Mouse (Mus musculus) limb, embryonic 14.5 days (tissue): ENCODE measurements around the gene Adar. TPM values are rescaled to one million over a fixed set of nuclear protein-coding genes. Genes with fewer than 3 reads are reported as not detected.

ENCODE experiments used
- ATAC-seq: fragments of 200-750 bp; cut with Nextera tagmentation; 2 replicates; pipeline ENCODE4 v1.8.0; 2017; ENCODE audit warnings: low read depth, moderate number of reproducible peaks, moderate TSS enrichment; ENCODE audit not compliant: low FRiP score
- DNase-seq: peaks from one replicate; pipeline ENCODE4 v3.0.0-alpha.2; 2015; ENCODE audit warnings: low spot score
- H3K27ac ChIP-seq: fragments of 300-500 bp; sonication (generic); replicated peaks from 2 replicates; pipeline ENCODE4 v1.5.1; 2014; ENCODE audit warnings: low read depth, mild to moderate bottlenecking, low read length, moderate library complexity, mixed read lengths
- H3K27me3 ChIP-seq: fragments of 300-500 bp; sonication (generic); 2 replicates; pipeline ENCODE4 v1.6.1; 2014; ENCODE audit warnings: low read length, mixed read lengths; ENCODE audit not compliant: control insufficient read depth, insufficient read depth
- H3K36me3 ChIP-seq: fragments of 300-500 bp; sonication (generic); 2 replicates; pipeline ENCODE4 v1.6.1; 2014; ENCODE audit warnings: mild to moderate bottlenecking, low read length, moderate library complexity, mixed read lengths; ENCODE audit not compliant: control insufficient read depth, insufficient read depth
- H3K4me1 ChIP-seq: fragments of 300-500 bp; sonication (generic); 2 replicates; pipeline ENCODE4 v1.6.1; 2014; ENCODE audit warnings: antibody characterized with exemption, low read length, mixed read lengths; ENCODE audit not compliant: control insufficient read depth, insufficient read depth
- H3K4me2 ChIP-seq: fragments of 300-500 bp; sonication (generic); replicated peaks from 2 replicates; pipeline ENCODE4 v1.6.1; 2014; ENCODE audit warnings: low read depth, mild to moderate bottlenecking, low read length, moderate library complexity; ENCODE audit not compliant: severe bottlenecking
- H3K4me3 ChIP-seq: fragments of 300-500 bp; sonication (generic); replicated peaks from 2 replicates; pipeline ENCODE4 v1.5.1; 2014; ENCODE audit warnings: low read length
- H3K9ac ChIP-seq: fragments of 300-500 bp; sonication (generic); 2 replicates; pipeline ENCODE4 v1.6.1; 2014; ENCODE audit warnings: mild to moderate bottlenecking, low read depth, low read length, moderate library complexity; ENCODE audit not compliant: severe bottlenecking
- H3K9me3 ChIP-seq: fragments of 300-500 bp; sonication (generic); 2 replicates; pipeline ENCODE4 v1.6.1; 2016; ENCODE audit warnings: low read length; ENCODE audit not compliant: control insufficient read depth
- POLR2A ChIP-seq: fragments of 200-500 bp; IDR thresholded peaks from 2 replicates; pipeline ENCODE4 v1.8.0; 2012; ENCODE audit warnings: inconsistent platforms, mild to moderate bottlenecking, moderate library complexity, borderline replicate concordance; ENCODE audit not compliant: insufficient read depth, insufficient read length; ENCODE audit errors: extremely low read depth
- WGBS: fragments of 180-500 bp; shearing (Covaris S2); extraction: QIAGEN DNeasy Blood & Tissue Kit; methylation state at CpG from one replicate; pipeline ENCODE4 v1.1.7; 2014; 5-methylcytosine and 5-hydroxymethylcytosine counted together
- polyA plus RNA-seq, 2 experiments: library from polyadenylated mRNA; depleted of rRNA in 1 of 2; stranded (reverse) in 1 of 2; unstranded in 1 of 2; fragments of >200 nt; fragmentation: Nextera tagmentation in 1 of 2; extraction: Ambion mirVana in 1 of 2; gene quantifications; 2 replicates each; pipeline versions ENCODE4 v1.2.1 to v1.2.3; 2012 to 2014

Gene Adar
- polyA plus RNA-seq, 2 experiments: 10.8 to 29.3 TPM

DNA sequence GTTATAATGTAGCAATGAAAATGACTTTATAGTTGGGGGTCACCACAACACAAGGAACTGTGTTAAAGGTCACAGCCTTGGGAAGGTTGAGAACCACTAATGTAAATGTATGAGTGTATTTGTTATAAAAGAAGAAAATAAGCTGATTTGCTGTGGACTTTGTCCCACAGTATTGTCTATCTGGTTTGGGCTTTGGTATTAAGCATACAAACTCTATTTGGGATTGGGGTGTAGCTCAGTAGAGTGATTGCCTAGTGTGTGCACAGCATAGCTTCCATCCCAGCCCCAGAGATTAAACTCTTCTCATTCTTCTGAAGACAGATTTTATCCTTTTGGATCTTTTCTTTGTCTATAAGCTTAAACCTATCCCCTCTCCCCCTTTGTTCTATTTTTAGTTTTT is 7.2 kb downstream of the Adar start:
- Histone ChIP-seq H3K4me1 (no peaks in the 10 kb centered on the region), H3K4me3 (no peak overlapping the region), H3K9me3 (no peaks in the 10 kb centered on the region), H3K27ac (no peak overlapping the region), H3K27me3 (no peaks in the 10 kb centered on the region), H3K4me2 (no peak overlapping the region), H3K36me3 (no peaks in the 10 kb centered on the region; the same call in 1 of the 2 replicates), H3K9ac (no peak overlapping the region)
- ATAC-seq: no peak
- no peak for TF ChIP-seq POLR2A
- no peak for DNase-seq

DNA sequence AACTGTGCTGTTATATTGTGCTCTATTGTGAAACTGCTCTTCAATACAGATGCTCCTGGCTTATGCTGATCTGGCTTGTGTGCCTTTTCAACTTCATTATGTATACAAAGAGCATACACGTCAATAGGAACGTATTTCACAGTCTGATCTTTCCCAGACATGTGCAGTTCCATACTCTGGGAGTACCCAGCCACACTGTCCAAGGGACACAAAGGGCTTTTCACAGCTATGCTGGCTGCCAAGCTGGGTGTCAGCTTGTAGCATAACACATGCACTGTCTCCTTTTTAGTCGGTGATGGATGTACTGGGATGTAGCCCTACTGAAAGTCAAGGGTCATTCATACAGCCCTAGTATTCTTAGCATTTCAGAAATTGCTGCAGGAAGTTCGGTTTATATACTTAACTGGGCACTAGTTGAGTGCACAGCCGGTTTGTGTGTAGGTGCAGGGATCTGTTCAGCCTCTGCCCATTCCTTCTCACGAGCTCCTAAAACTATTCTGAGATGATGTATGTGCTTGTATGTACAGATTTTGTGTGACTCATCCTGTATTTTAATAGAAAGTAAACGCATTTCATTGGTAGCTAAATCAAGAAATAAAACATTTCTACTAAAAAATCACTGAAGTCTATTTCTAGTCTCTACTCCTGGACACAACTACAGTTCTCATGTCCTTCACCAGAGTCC is 8.7 kb downstream of the Adar start:
- no peak overlapping the region for H3K27ac ChIP-seq
- H3K9ac ChIP-seq: no peak overlapping the region
- ATAC-seq: no peak
- no peak overlapping the region for H3K4me2 ChIP-seq
- H3K4me1 ChIP-seq: no peaks in the 10 kb centered on the region
- WGBS: 80% methylated on average over 7 of the region's 7 CpGs
- H3K36me3 ChIP-seq: no peaks in the 10 kb centered on the region
- H3K4me3 ChIP-seq: no peak overlapping the region
- H3K27me3 ChIP-seq: no peaks in the 10 kb centered on the region
- no peak for TF ChIP-seq POLR2A
- DNase-seq: no peak
- no peaks in the 10 kb centered on the region for H3K9me3 ChIP-seq

DNA sequence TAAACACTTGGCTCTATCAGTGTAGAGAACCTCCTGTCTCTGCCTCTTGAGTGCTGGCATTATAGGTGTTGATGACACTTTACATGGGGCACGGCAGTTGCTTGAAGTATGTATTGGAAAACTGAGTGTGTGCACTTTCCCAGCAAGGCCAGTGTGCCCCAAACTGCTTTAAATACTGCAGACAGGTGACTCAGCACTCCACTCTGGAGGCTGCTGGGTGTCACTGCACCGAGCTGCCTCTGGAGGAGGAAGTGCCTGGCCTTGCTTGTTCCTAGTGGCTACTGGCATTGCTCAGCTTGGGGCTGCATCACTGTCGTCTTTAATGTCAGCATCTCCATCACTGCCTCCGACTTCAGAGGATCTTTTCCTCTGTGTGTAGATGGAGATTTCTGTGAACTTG is 12.2 kb downstream of the Adar start:
- no peak overlapping the region for H3K4me2 ChIP-seq
- no peak overlapping the region for H3K27ac ChIP-seq
- no peaks in the 10 kb centered on the region for H3K27me3 ChIP-seq
- no peak overlapping the region for H3K9ac ChIP-seq
- H3K4me1 ChIP-seq: peaks cover 8% of the 10 kb centered on the region
- TF ChIP-seq POLR2A: no peak
- H3K4me3 ChIP-seq: no peak overlapping the region
- no peak for ATAC-seq
- no peaks in the 10 kb centered on the region for H3K36me3 ChIP-seq
- H3K9me3 ChIP-seq: no peaks in the 10 kb centered on the region
- 19% methylated on average over 4 of the region's 4 CpGs for WGBS
- peak; percentile 21 for DNase-seq

DNA sequence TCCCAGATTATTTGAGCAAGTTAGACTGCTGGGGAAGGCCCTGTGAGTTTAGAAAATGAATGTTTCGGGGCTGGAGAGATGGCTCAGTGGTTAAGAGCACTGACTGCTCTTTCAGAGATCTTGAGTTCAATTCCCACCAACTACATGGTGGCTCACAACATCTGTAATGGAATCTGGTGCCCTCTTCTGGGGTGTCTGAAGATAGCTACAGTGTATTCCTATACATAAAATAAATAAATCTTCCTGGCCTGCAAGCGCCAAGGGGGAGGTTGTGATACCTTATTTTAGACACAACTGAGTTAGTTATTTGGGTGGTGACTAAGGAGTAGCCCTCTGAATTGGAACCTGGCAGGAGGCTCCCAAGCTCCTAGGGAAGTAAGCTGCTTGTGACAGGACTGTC is 14.0 kb downstream of the Adar start:
- DNase-seq: no peak
- Histone ChIP-seq H3K36me3 (no peaks in the 10 kb centered on the region), H3K9ac (no peak overlapping the region), H3K4me3 (no peak overlapping the region), H3K27me3 (no peaks in the 10 kb centered on the region), H3K4me1 (peaks cover 8% of the 10 kb centered on the region), H3K4me2 (no peak overlapping the region), H3K27ac (no peak overlapping the region), H3K9me3 (no peaks in the 10 kb centered on the region)
- no peak for TF ChIP-seq POLR2A
- WGBS: 78% methylated on average over 2 of the region's 2 CpGs
- ATAC-seq: no peak

DNA sequence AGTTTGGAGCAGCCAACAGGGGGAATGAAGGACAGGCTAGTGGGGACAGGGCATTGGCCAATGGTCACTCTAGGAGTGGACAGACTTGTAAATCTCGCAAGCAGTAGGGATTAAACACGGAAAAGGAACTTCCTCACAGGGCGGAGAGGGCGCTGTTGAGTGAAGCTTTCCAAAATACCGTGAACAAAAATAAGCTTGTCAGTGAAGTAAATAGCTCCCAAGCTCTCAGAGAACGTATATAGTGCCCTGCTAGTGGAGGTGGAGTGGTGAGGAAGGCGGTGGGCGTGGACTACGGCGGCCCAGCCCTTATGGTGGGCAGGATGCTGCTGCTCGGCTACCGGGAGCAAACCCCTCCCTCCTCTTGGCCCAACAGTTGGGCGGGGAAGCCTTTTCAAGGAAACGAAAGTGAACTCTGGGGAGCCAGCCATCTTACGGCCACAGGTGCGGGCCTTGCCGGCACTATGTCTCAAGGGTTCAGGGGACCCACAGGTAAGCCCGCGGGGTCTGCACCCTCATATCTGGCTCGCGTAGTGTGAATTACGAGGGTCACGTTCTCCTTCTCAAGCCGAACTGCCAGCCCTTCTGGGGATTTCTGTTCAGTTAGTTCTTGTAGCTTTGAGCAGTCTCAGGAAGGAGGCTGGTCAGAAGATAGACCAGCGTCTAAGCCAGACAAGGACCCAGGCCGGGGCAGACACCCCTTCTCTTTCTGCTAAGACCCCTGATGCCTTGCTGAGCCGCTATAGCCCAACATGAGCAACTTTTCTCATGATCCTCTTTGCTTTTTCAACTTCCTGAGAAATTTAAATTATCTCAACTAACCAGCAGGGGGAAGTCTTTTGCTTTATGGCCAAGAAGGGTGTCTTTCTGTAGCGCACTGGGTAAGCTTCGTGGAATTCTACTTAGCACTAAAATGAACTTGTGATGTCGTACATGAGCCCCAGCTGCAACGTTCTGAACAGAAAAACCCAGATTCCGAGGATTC is 15.8 kb downstream of the Adar start:
- TF ChIP-seq POLR2A: no peak
- no peaks in the 10 kb centered on the region for H3K27me3 ChIP-seq
- peak overlapping the region; percentile 92 for H3K4me2 ChIP-seq
- ATAC-seq: peak; percentile 85
- peak overlapping the region; percentile 63 for H3K27ac ChIP-seq
- peak; percentile 85 for DNase-seq
- H3K4me1 ChIP-seq: peaks cover 8% of the 10 kb centered on the region
- 0 out of 2 replicates have a peak, but pooled peaks cover 2% of the 10 kb centered on the region for H3K36me3 ChIP-seq
- WGBS: 2% methylated on average over 32 of the region's 32 CpGs
- peak overlapping the region; percentile 57 for H3K4me3 ChIP-seq
- H3K9me3 ChIP-seq: no peaks in the 10 kb centered on the region
- peak overlapping the region; percentile 63 for H3K9ac ChIP-seq
